Mouse (Mus musculus): Measurements from ENCODE around the gene Rimbp3. TPM values are rescaled to one million over a fixed set of nuclear protein-coding genes. Genes with fewer than 3 reads are reported as not detected.

Rimbp3 gene
- total and polyA plus RNA-seq, 3 experiments: 0.35 to 0.62 TPM; not detected in 1

DNA sequence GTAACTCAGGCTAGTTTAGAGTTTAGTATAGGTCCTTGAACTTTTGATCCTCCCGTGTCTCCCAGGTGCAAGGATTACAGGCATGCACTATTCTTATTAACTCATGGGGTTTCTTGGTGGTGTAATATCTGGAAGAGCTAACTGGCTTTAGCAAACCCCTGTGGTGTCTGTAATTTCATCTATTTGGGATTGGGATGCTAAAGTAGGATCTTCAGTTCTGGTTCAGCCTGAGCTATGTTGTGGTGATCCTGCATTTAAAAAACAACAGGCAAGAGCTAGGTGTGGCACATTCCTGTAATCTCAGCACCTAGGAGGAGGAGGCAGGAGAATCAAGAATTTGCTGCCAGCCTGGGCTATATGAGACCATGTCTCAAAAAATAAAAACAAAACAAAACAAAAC, 36.6 kb downstream of the Rimbp3 start:
- Histone ChIP-seq H3K4me1 (ENCODE audit: control insufficient read depth in 1 of 2, insufficient read depth in 2 of 2, low read length in 2 of 2) (peaks cover 16 to 32% of the 10 kb centered on the region in 2 experiments), H3K9me3 (replicated peaks; ENCODE audit: insufficient read depth, low read length) (no peaks in the 10 kb centered on the region), H3K27ac (ENCODE audit: control insufficient read depth, low read depth, low read length) (no peak overlapping the region), H3K27me3 (ENCODE audit: control insufficient read depth in 1 of 2, insufficient read depth in 2 of 2, low read length in 2 of 2) (no peaks in the 10 kb centered on the region), H3K36me3 (ENCODE audit: control insufficient read depth in 1 of 2, insufficient read depth in 2 of 2, low read length in 2 of 2) (peaks cover 0 to 25% of the 10 kb centered on the region in 2 experiments; a peak in 2 of 4 replicates), H3K4me3 (ENCODE audit: control insufficient read depth in 1 of 2, insufficient read depth in 1 of 2, low read depth in 2 of 2, low read length in 2 of 2) (no peak overlapping the region), H3K9ac (ENCODE audit: control insufficient read depth, low read depth, low read length, poor library complexity, severe bottlenecking) (no peak overlapping the region), H3K79me2 (ENCODE audit: control insufficient read depth, insufficient read depth, low read length, poor library complexity) (peaks cover 9% of the 10 kb centered on the region)
- DNase-seq (ENCODE audit: low read depth, low spot score): no peak
- TF ChIP-seq MXI1 (IDR thresholded peaks at IDR 0.05; ENCODE audit: low read depth, low read length) (no peak), GABPA (IDR thresholded peaks at IDR 0.05; ENCODE audit: low read depth, low read length) (no peak), ETS1 (IDR thresholded peaks at IDR 0.05; ENCODE audit: low read depth, low read length) (no peak), ZNF384 (IDR thresholded peaks at IDR 0.05; ENCODE audit: low read depth, low read length) (no peak), MAZ (IDR thresholded peaks at IDR 0.05; ENCODE audit: low read depth, low read length) (no peak), MAFK (IDR thresholded peaks at IDR 0.05; ENCODE audit: borderline replicate concordance, low read depth, low read length) (no peak), RAD21 (IDR thresholded peaks at IDR 0.05; ENCODE audit: low read depth, low read length) (no peak), ZC3H11A (IDR thresholded peaks at IDR 0.05; ENCODE audit: low read depth, low read length) (no peak), TCF12 (IDR thresholded peaks at IDR 0.05; ENCODE audit: low read depth, low read length) (no peak), ZMIZ1 (IDR thresholded peaks at IDR 0.05; ENCODE audit: low read depth, low read length) (no peak)

- H3K27ac ChIP-seq (ENCODE audit: control insufficient read depth, low read depth, low read length): no peak overlapping the region
- H3K79me2 ChIP-seq (ENCODE audit: control insufficient read depth, insufficient read depth, low read length, poor library complexity): peaks cover 20% of the 10 kb centered on the region
- H3K9me3 ChIP-seq (replicated peaks; ENCODE audit: insufficient read depth, low read length): no peaks in the 10 kb centered on the region
- H3K36me3 ChIP-seq (ENCODE audit: control insufficient read depth in 1 of 2, insufficient read depth in 2 of 2, low read length in 2 of 2): peaks cover 0 to 43% of the 10 kb centered on the region in 2 experiments; a peak in 2 of 4 replicates
- no peak for DNase-seq (ENCODE audit: low read depth, low spot score)
- H3K27me3 ChIP-seq (ENCODE audit: control insufficient read depth in 1 of 2, insufficient read depth in 2 of 2, low read length in 2 of 2): no peaks in the 10 kb centered on the region
- no peak overlapping the region for H3K4me3 ChIP-seq (ENCODE audit: control insufficient read depth in 1 of 2, insufficient read depth in 1 of 2, low read depth in 2 of 2, low read length in 2 of 2)
- no peak for TF ChIP-seq MYB (IDR thresholded peaks at IDR 0.05; ENCODE audit: low read depth, low read length)
- no peak for TF ChIP-seq E2F4 (IDR thresholded peaks at IDR 0.05; ENCODE audit: borderline replicate concordance, low read depth, low read length)
- TF ChIP-seq POLR2A (IDR thresholded peaks at IDR 0.05; ENCODE audit: control insufficient read depth in 1 of 2, insufficient read depth in 1 of 2, low read depth in 1 of 2, low read length in 2 of 2, poor library complexity in 1 of 2): no peak
- TF ChIP-seq BHLHE40 (IDR thresholded peaks at IDR 0.05; ENCODE audit: borderline replicate concordance, low read depth, low read length): no peak
- TF ChIP-seq TBP (IDR thresholded peaks at IDR 0.05; ENCODE audit: low read depth, low read length): no peak
- no peak for TF ChIP-seq MEF2A (IDR thresholded peaks at IDR 0.05; ENCODE audit: extremely low read depth, insufficient replicate concordance, low read depth, low read length, poor library complexity, severe bottlenecking)
- TF ChIP-seq MXI1 (IDR thresholded peaks at IDR 0.05; ENCODE audit: low read depth, low read length): no peak
- TF ChIP-seq CHD1 (IDR thresholded peaks at IDR 0.05; ENCODE audit: low read depth, low read length): no peak
- TF ChIP-seq MAX (IDR thresholded peaks at IDR 0.05; ENCODE audit: low read length): no peak
- no peak for TF ChIP-seq ZNF384 (IDR thresholded peaks at IDR 0.05; ENCODE audit: low read depth, low read length)
- TF ChIP-seq ZKSCAN1 (IDR thresholded peaks at IDR 0.05; ENCODE audit: low read depth, low read length): no peak
- no peak for TF ChIP-seq HCFC1 (IDR thresholded peaks at IDR 0.05; ENCODE audit: low read depth, low read length)
- TF ChIP-seq RCOR1 (IDR thresholded peaks at IDR 0.05; ENCODE audit: low read depth, low read length): no peak
- TF ChIP-seq EP300 (IDR thresholded peaks at IDR 0.05; ENCODE audit: low read depth in 1 of 2, low read length in 2 of 2): no peak
- TF ChIP-seq GABPA (IDR thresholded peaks at IDR 0.05; ENCODE audit: low read depth, low read length): no peak
- no peak for TF ChIP-seq TAL1 (IDR thresholded peaks at IDR 0.05; ENCODE audit: low read length)
- no peak overlapping the region for H3K9ac ChIP-seq (ENCODE audit: control insufficient read depth, low read depth, low read length, poor library complexity, severe bottlenecking)
- H3K4me1 ChIP-seq (ENCODE audit: control insufficient read depth in 1 of 2, insufficient read depth in 2 of 2, low read length in 2 of 2): peaks cover 28 to 47% of the 10 kb centered on the region in 2 experiments
These were observed 39.3 kb downstream of the Rimbp3 start for GRCm38 (mm10) chr16:17247727-17248126.
